Mouse (Mus musculus) stomach, embryonic 15.5 days (tissue): ENCODE results near the gene Ccdc122. TPM values are rescaled to one million over a fixed set of nuclear protein-coding genes. Genes with fewer than 3 reads are reported as not detected.

Experiments used
- polyA plus RNA-seq: library from polyadenylated mRNA; unstranded; fragments of >200 nt; fragmentation: Nextera tagmentation; extraction: Ambion mirVana; gene quantifications from 2 replicates; pipeline ENCODE4 v1.2.1, GENCODE M21; 2015

Ccdc122 gene
- polyA plus RNA-seq, 1 experiment from 2014 or later, result 3.7 TPM

Other genes starting within 250 kb of the Ccdc122 start
- gene Lacc1, start 132 bp downstream of the Ccdc122 start, polyA plus RNA-seq, result 8.5 and 9.0 TPM in 2 replicates
- 6.2 and 6.7 TPM in 2 replicates for gene Enox1, start 120.0 kb downstream of the Ccdc122 start, polyA plus RNA-seq